Mouse (Mus musculus): ENCODE results near the gene Smarca4. TPM values are rescaled to one million over a fixed set of nuclear protein-coding genes. Genes with fewer than 3 reads are reported as not detected.
A peak's percentile ranks its signal among the peaks of the same experiment; 100 is the strongest.

Smarca4 gene
- total RNA-seq, 2 experiments from 2014 or later: 185 to 186 TPM

- intact Hi-C loops (cut with DNase I): no loop called here
- no peak for DNase-seq
Measured at GRCm38 (mm10) chr9:21709340-21709739, 93.4 kb downstream of the Smarca4 start.

GRCm38 (mm10) chr9:21715298-21715697 lies 99.3 kb downstream of the Smarca4 start:
- DNase-seq: no peak
- intact Hi-C loops (cut with DNase I): no loop called here

- intact Hi-C loops (cut with DNase I): no loop called here
- DNase-seq: no peak
Measured at GRCm38 (mm10) chr9:21717015-21717414, 101.0 kb downstream of the Smarca4 start.

- no peak for DNase-seq
- intact Hi-C loops (cut with DNase I): no loop called here
Measured at GRCm38 (mm10) chr9:21721036-21721435, 105.1 kb downstream of the Smarca4 start.

GRCm38 (mm10) chr9:21723377-21724146 lies 107.6 kb downstream of the Smarca4 start, which contains the start of gene Ldlr:
Gene Ldlr (plus strand): TSS chr9:21723483.
- intact Hi-C loops (cut with DNase I): no loop called here
- peak; percentile 86 for DNase-seq

GRCm38 (mm10) chr9:21724147-21724536 lies 108.2 kb downstream of the Smarca4 start:
- intact Hi-C loops (cut with DNase I): no loop called here
- peak; percentile 96 for DNase-seq

- DNase-seq: no peak
- intact Hi-C loops (cut with DNase I): no loop called here
Measured at GRCm38 (mm10) chr9:21725224-21726121, 109.5 kb downstream of the Smarca4 start.

- intact Hi-C loops (cut with DNase I): no loop called here
- no peak for DNase-seq
Measured at GRCm38 (mm10) chr9:21726218-21726975, 110.4 kb downstream of the Smarca4 start.

- intact Hi-C loops (cut with DNase I): no loop called here
- no peak for DNase-seq
Measured at GRCm38 (mm10) chr9:21728261-21728832, 112.4 kb downstream of the Smarca4 start.

- intact Hi-C loops (cut with DNase I): no loop called here
Measured at GRCm38 (mm10) chr9:21729264-21729663, 113.3 kb downstream of the Smarca4 start.

GRCm38 (mm10) chr9:21732288-21732687 lies 116.3 kb downstream of the Smarca4 start:
- no peak for DNase-seq
- intact Hi-C loops (cut with DNase I): no loop called here

More at GRCm38 (mm10) chr9:21729264-21729663, 113.3 kb downstream of the Smarca4 start:
- no peak for DNase-seq

- intact Hi-C loops (cut with DNase I): no loop called here
- no peak for DNase-seq
Measured at GRCm38 (mm10) chr9:21733446-21733845, 117.5 kb downstream of the Smarca4 start.

GRCm38 (mm10) chr9:21733989-21734388 lies 118.0 kb downstream of the Smarca4 start:
- intact Hi-C loops (cut with DNase I): no loop called here
- DNase-seq: no peak

GRCm38 (mm10) chr9:21735126-21735525 lies 119.2 kb downstream of the Smarca4 start:
- DNase-seq: no peak
- intact Hi-C loops (cut with DNase I): no loop called here

GRCm38 (mm10) chr9:21736580-21736979 lies 120.6 kb downstream of the Smarca4 start:
- intact Hi-C loops (cut with DNase I): no loop called here
- no peak for DNase-seq

GRCm38 (mm10) chr9:21737188-21737587 lies 121.2 kb downstream of the Smarca4 start:
- intact Hi-C loops (cut with DNase I): no loop called here
- DNase-seq: no peak

- intact Hi-C loops (cut with DNase I): no loop called here
- DNase-seq: peak; percentile 47
Measured at GRCm38 (mm10) chr9:21738776-21739175, 122.8 kb downstream of the Smarca4 start.

- intact Hi-C loops (cut with DNase I): no loop called here
- DNase-seq: no peak
Measured at GRCm38 (mm10) chr9:21740427-21740826, 124.5 kb downstream of the Smarca4 start.

GRCm38 (mm10) chr9:21741514-21741913 lies 125.5 kb downstream of the Smarca4 start:
- intact Hi-C loops (cut with DNase I): no loop called here
- DNase-seq: no peak

- no peak for DNase-seq
- intact Hi-C loops (cut with DNase I): no loop called here
Measured at GRCm38 (mm10) chr9:21747238-21747774, 131.3 kb downstream of the Smarca4 start.

Measured in left cerebral cortex, postnatal 4 days (tissue).